Mouse (Mus musculus) left cerebral cortex, adult 11 months (tissue): ENCODE measurements around the gene Tbl2.

Experiments
- DNase-seq: peaks from one replicate; pipeline ENCODE4 v3.0.0; 2022; ENCODE audit warnings: low spot score

Gene Tbl2

GRCm38 (mm10) chr5:135186621-135187348 is 37.3 kb downstream of the Tbl2 start, which contains the start of gene Baz1b:
TSS of gene Baz1b (plus strand) at chr5:135187264.
- DNase-seq, result peak; percentile 97

GRCm38 (mm10) chr5:135187349-135188213 is 38.1 kb downstream of the Tbl2 start:
- DNase-seq, result no peak

GRCm38 (mm10) chr5:135188214-135188554 is 38.7 kb downstream of the Tbl2 start:
- no peak for DNase-seq

- DNase-seq, result no peak
Measured at GRCm38 (mm10) chr5:135189281-135190022, 40.0 kb downstream of the Tbl2 start.

GRCm38 (mm10) chr5:135191620-135192019 is 42.2 kb downstream of the Tbl2 start:
- no peak for DNase-seq

GRCm38 (mm10) chr5:135192431-135192830 is 43.0 kb downstream of the Tbl2 start:
- DNase-seq, result no peak

- DNase-seq, result no peak
Measured at GRCm38 (mm10) chr5:135196367-135196766, 46.9 kb downstream of the Tbl2 start.

GRCm38 (mm10) chr5:135202763-135203162 is 53.3 kb downstream of the Tbl2 start:
- DNase-seq, result no peak

- no peak for DNase-seq
Measured at GRCm38 (mm10) chr5:135208197-135208596, 58.7 kb downstream of the Tbl2 start.
